Mouse (Mus musculus) liver, adult 2 months (tissue): ENCODE results near the gene Ing4.

Source experiments
- CTCF ChIP-seq: fragments of 200-500 bp; IDR thresholded peaks from 2 replicates; pipeline ENCODE4 v1.5.1; 2011; ENCODE audit warnings: low read depth, low read length, control low read depth
- POLR2A ChIP-seq: fragments of 200-500 bp; IDR thresholded peaks from 2 replicates; pipeline ENCODE4 v1.6.1; 2011; ENCODE audit warnings: low read length, control low read depth; ENCODE audit not compliant: insufficient read depth; ENCODE audit errors: extremely low read depth

DNA sequence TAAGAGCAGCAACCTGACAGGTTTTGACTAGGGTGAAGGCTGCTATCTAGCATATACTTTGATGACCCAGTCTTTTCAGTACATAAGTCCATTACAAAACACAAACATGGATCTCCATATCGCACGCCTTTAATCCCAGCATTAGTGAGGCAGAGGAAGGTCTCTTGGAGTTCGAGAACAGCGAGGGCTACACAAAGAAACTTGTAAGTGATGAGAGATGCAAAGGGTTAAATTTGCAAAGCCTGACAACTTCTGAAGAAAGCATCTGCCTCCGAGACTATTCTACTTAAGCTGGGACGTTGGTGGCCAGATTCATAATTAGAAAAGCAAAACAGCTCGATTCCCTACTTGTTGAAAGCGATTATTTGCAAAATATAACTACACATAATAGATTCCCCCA, 429 bp upstream of the Ing4 start:
- no peak for TF ChIP-seq CTCF
- TF ChIP-seq POLR2A, result no peak
